ENCODE assay signal across 10 mouse cellular contexts in genomic region chr11:117954094-117954493, GRCm38 (mm10). TPM values are rescaled to one million over a fixed set of nuclear protein-coding genes. Genes with fewer than 3 reads are reported as not detected.
DNase-seq lines count a peak whose midpoint lies in the region; ATAC-seq and TF ChIP-seq lines count a peak whose summit lies in the region.
"Had no signal": no experiment of that assay in that cellular context is flagged by ENCODE, and none has a peak within 500 bp of the region (broad histone marks: within the 10 kb centered on the region; RNA-seq: fewer than 3 reads in every experiment).

No protein-coding gene starts in this region.

- intact Hi-C loops in heart, adult 2 months (cut with DNase I), result loop anchor here (10.0 kb wide), 1 partner anchor 261 kb away; no protein-coding TSS in a partner anchor

- no peak overlapping the region for H3K4me3 ChIP-seq in heart, adult 2 months
- no peak overlapping the region for H3K4me3 ChIP-seq in spleen, adult 2 months (ENCODE audit: extremely low read depth, insufficient read depth, insufficient read length)
- no peak overlapping the region for H3K4me3 ChIP-seq in limb, embryonic 15.5 days
- H3K4me3 ChIP-seq: neural tube, embryonic 12.5 days had no signal

- DNase-seq in heart, adult 2 months, result peak; percentile 34 to 50
- DNase-seq in heart, adult 18-20 months, result no peak
- no peak for DNase-seq in spleen, adult 2 months (ENCODE audit: low read depth in 1 of 2, low spot score in 2 of 2)
- DNase-seq in spleen, postnatal 36 days (ENCODE audit: low spot score in 2 of 2), result no peak
- DNase-seq in thymus, postnatal 4 days, result peak; percentile 65
- DNase-seq in embryo, embryonic 10 days (ENCODE audit: low spot score), result no peak
- no peak for DNase-seq in embryo, embryonic 9.5 days (ENCODE audit: extremely low spot score)
- DNase-seq: cerebellum, adult 2 months had no signal

- peaks cover 20% of the 10 kb centered on the region for H3K4me1 ChIP-seq in heart, adult 2 months (ENCODE audit: control insufficient read depth, insufficient read depth, low read length)
- H3K4me1 ChIP-seq in spleen, adult 2 months (ENCODE audit: control insufficient read depth, insufficient read depth, insufficient read length), result peaks cover 39% of the 10 kb centered on the region
- peaks cover 50% of the 10 kb centered on the region for H3K4me1 ChIP-seq in limb, embryonic 15.5 days

- no peaks in the 10 kb centered on the region for H3K27me3 ChIP-seq in heart, adult 2 months (ENCODE audit: control insufficient read depth, insufficient read depth, low read length)
- no peaks in the 10 kb centered on the region for H3K27me3 ChIP-seq in spleen, adult 2 months (ENCODE audit: control insufficient read depth, insufficient read depth, low read length)
- no peaks in the 10 kb centered on the region for H3K27me3 ChIP-seq in limb, embryonic 15.5 days

- H3K36me3 ChIP-seq in heart, adult 2 months (ENCODE audit: control insufficient read depth, insufficient read depth, low read length), result no peaks in the 10 kb centered on the region
- no peaks in the 10 kb centered on the region for H3K36me3 ChIP-seq in spleen, adult 2 months (ENCODE audit: control insufficient read depth, insufficient read depth, low read length)
- H3K36me3 ChIP-seq in limb, embryonic 15.5 days, result no peaks in the 10 kb centered on the region
- H3K36me3 ChIP-seq: neural tube, embryonic 12.5 days had no signal

- 0 out of 2 replicates have a peak, but pooled peaks have one; percentile 21 for TF ChIP-seq CTCF in heart, adult 2 months (IDR thresholded peaks at IDR 0.05)
- no peak for TF ChIP-seq CTCF in spleen, adult 2 months (IDR thresholded peaks at IDR 0.05; ENCODE audit: extremely low read depth, insufficient read depth, insufficient read length, insufficient replicate concordance)

- no peaks in the 10 kb centered on the region for H3K79me2 ChIP-seq in heart, adult 2 months (replicated peaks; ENCODE audit: control insufficient read depth, insufficient read depth, low read length)

- no peak overlapping the region for H3K27ac ChIP-seq in heart, adult 2 months
- peak overlapping the region; percentile 55 for H3K27ac ChIP-seq in spleen, adult 2 months (ENCODE audit: insufficient read depth, low read length)
- 0 out of 2 replicates have a peak overlapping the region, but pooled peaks have one; percentile 34 for H3K27ac ChIP-seq in limb, embryonic 15.5 days
- H3K27ac ChIP-seq: neural tube, embryonic 12.5 days had no signal

- WGBS in heart, adult 2 months, result 2% methylated on average over 2 of the region's 2 CpGs
- 22% methylated on average over 2 of the region's 2 CpGs for WGBS in spleen, adult 2 months
- 66% methylated on average over 2 of the region's 2 CpGs for WGBS in limb, embryonic 15.5 days

- TF ChIP-seq POLR2A in heart, adult 2 months (IDR thresholded peaks at IDR 0.05; ENCODE audit: insufficient read depth, low read depth, low read length), result no peak
- no peak for TF ChIP-seq POLR2A in spleen, adult 2 months (IDR thresholded peaks at IDR 0.05; ENCODE audit: low read depth, low read length)

- no peak for TF ChIP-seq EP300 in heart, adult 2 months (IDR thresholded peaks at IDR 0.05; ENCODE audit: insufficient read depth, low read depth, low read length)

- H3K4me2 ChIP-seq in limb, embryonic 15.5 days, result no peak overlapping the region
- H3K4me2 ChIP-seq: neural tube, embryonic 12.5 days had no signal

- H3K9me3 ChIP-seq in limb, embryonic 15.5 days, result no peaks in the 10 kb centered on the region
- H3K9me3 ChIP-seq: neural tube, embryonic 12.5 days had no signal

- no peak for ATAC-seq in limb, embryonic 15.5 days (ENCODE audit: insufficient number of reproducible peaks, low FRiP score, low TSS enrichment, low read depth)

- no peak overlapping the region for H3K9ac ChIP-seq in heart, adult 2 months (ENCODE audit: low read depth, low read length)
- H3K9ac ChIP-seq in limb, embryonic 15.5 days, result no peak overlapping the region
- H3K9ac ChIP-seq: neural tube, embryonic 12.5 days had no signal

RNA-seq across cellular contexts. Expression of gene Socs3, which starts 15.8 kb away (rescaled TPM):
- total RNA-seq in heart, adult 2 months (2021), result 1 to 10 TPM; 2.8 to 4.5 TPM
- 3.7 and 4.4 TPM in 2 replicates for polyA plus RNA-seq in heart, adult 2 months (2012; rRNA removed)
- 1 to 10 TPM; 3.2 to 3.5 TPM for total RNA-seq in heart, adult 18-20 months (2021)
- 22.0 and 31.0 TPM in 2 replicates for polyA plus RNA-seq in spleen, adult 2 months (2012; rRNA removed)
- 20.3 and 24.0 TPM in 2 replicates for polyA plus RNA-seq in limb, embryonic 15.5 days (2015; fragmentation: Nextera tagmentation; extraction: Ambion mirVana)

RNA-seq across cellular contexts. Expression of gene Pgs1, which starts 32.0 kb away (rescaled TPM):
- 10 to 100 TPM; 17.9 to 18.1 TPM for total RNA-seq in heart, adult 2 months (2021)
- polyA plus RNA-seq in heart, adult 2 months (2012; rRNA removed), result 21.8 and 26.5 TPM in 2 replicates
- 10 to 100 TPM; 17.0 to 18.8 TPM for total RNA-seq in heart, adult 18-20 months (2021)
- polyA plus RNA-seq in spleen, adult 2 months (2012; rRNA removed), result 35.6 and 43.7 TPM in 2 replicates
- polyA plus RNA-seq in limb, embryonic 15.5 days (2015; fragmentation: Nextera tagmentation; extraction: Ambion mirVana), result 35.5 and 37.8 TPM in 2 replicates

Comparison
In these comparisons a context has a peak if more than half of its experiments do, and no peak if none do; other contexts are left out.
1. DNase-seq: peak in heart, adult 2 months (2 of 2) and thymus, postnatal 4 days (single experiment); none in heart, adult 18-20 months (0 of 2), spleen, adult 2 months (0 of 2), spleen, postnatal 36 days (0 of 2), embryo, embryonic 10 days (single experiment) and embryo, embryonic 9.5 days (single experiment).